ENCODE assay signal across 21 mouse cellular contexts in genomic region chr3:153580136-153580535, GRCm38 (mm10).
"Had no signal": no experiment of that assay in that cellular context is flagged by ENCODE, and none has a peak within 500 bp of the region (broad histone marks: within the 10 kb centered on the region; RNA-seq: fewer than 3 reads in every experiment).

No protein-coding gene starts in this region.

- H3K27ac ChIP-seq: intestine, embryonic 15.5 days; kidney, embryonic 15.5 days; liver, embryonic 14.5 days; macrophage; midbrain, embryonic 12.5 days; neural tube, embryonic 13.5 days; stomach, postnatal 0 days had no signal

- DNase-seq: kidney, adult 11 months; kidney, adult 8-10 months; kidney, postnatal 10 days; kidney, postnatal 36 days; liver, postnatal 0 days; lung, embryonic 14.5 days; right cerebral cortex, postnatal 14 days; right cerebral cortex, postnatal 4 days; thymus, adult 2 months; thymus, postnatal 14 days had no signal

- H3K4me3 ChIP-seq: intestine, embryonic 15.5 days; kidney, embryonic 15.5 days; megakaryocyte, embryonic 14.5 days; midbrain, embryonic 12.5 days; myocyte; neural tube, embryonic 13.5 days had no signal

- ATAC-seq: intestine, embryonic 15.5 days; liver, postnatal 0 days; lung, postnatal 0 days; midbrain, embryonic 16.5 days had no signal
